Mouse (Mus musculus) sigmoid colon, adult 10 weeks (tissue): ENCODE results near the gene Scoc. TPM values are rescaled to one million over a fixed set of nuclear protein-coding genes. Genes with fewer than 3 reads are reported as not detected.

Experiments
- polyA plus RNA-seq: library from polyadenylated mRNA; stranded (reverse); fragments of 350-450 nt; fragmentation: Illumina TruSeq; extraction: RNeasy Lipid Tissue Mini Kit (QIAGEN cat#74804); gene quantifications from one replicate; pipeline ENCODE4 v1.2.3, GENCODE M21; 2014; ENCODE audit warnings: low read depth, low replicate concordance

The Scoc gene
- polyA plus RNA-seq, result 144 TPM

GRCm38 (mm10) chr8:83458222-83458621, at the start of gene Scoc:
TSS of gene Scoc (minus strand) at chr8:83458391.

GRCm38 (mm10) chr8:83389316-83390005, 68.7 kb downstream of the Scoc start, which contains the start of gene Clgn:
TSS of gene Clgn (plus strand) at chr8:83389867.

Other genes with a start within 250 kb of the Scoc start
- gene Ucp1, start 168.0 kb downstream of the Scoc start, polyA plus RNA-seq, result not detected
- 61.4 TPM for gene Elmod2, start 125.9 kb downstream of the Scoc start, polyA plus RNA-seq
- gene Mgat4d, start 109.9 kb downstream of the Scoc start, polyA plus RNA-seq, result not detected
- 0.76 TPM for gene Clgn, start 68.5 kb downstream of the Scoc start, polyA plus RNA-seq
- not detected for gene Olfr370, start 77.4 kb upstream of the Scoc start, polyA plus RNA-seq
- gene Ndufb7, start 108.3 kb upstream of the Scoc start, polyA plus RNA-seq, result 0.63 TPM
- 19.4 TPM for gene Tecr, start 149.6 kb upstream of the Scoc start, polyA plus RNA-seq
- gene Dnajb1, start 149.8 kb upstream of the Scoc start, polyA plus RNA-seq, result 12.3 TPM
- gene Gipc1, start 194.3 kb upstream of the Scoc start, polyA plus RNA-seq, result not detected
- gene Ptger1, start 208.3 kb upstream of the Scoc start, polyA plus RNA-seq, result 1.3 TPM
- 20.5 TPM for gene Pkn1, start 240.8 kb upstream of the Scoc start, polyA plus RNA-seq